Mouse (Mus musculus) thymus, postnatal 0 days (tissue): ENCODE data around the gene Dock2. TPM values are rescaled to one million over a fixed set of nuclear protein-coding genes. Genes with fewer than 3 reads are reported as not detected.
A peak's percentile ranks its signal among the peaks of the same experiment; 100 is the strongest.

ENCODE experiments used
- DNase-seq: peaks from one replicate; pipeline ENCODE4 v3.0.0-alpha.2; 2015; ENCODE audit warnings: low spot score
- polyA plus RNA-seq: library from polyadenylated mRNA; unstranded; fragments of >200 nt; fragmentation: Nextera tagmentation; extraction: Ambion mirVana; gene quantifications from 2 replicates; pipeline ENCODE4 v1.2.1, GENCODE M21; 2015

Gene Dock2
- polyA plus RNA-seq, 1 experiment from 2014 or later, result 56.7 TPM

DNA sequence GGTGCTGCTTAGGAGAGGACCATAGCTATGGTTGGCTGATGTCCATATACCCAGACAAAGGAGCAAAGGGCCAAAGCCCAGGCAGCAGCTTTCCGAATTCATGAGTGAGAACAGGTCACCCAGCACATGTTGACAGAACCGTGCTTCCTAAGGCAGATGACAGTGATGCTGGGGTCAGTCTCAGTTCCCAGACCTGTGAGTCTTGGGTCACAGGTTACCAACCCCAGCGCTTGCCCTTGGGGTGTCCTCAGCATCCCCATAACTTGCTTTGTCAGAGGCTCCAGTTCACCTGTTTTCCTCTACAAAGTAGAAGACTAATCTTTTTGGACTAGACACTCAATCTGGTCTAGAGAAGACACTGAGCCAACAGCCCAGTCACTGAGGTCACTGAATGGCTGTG is 252.7 kb downstream of the Dock2 start:
- DNase-seq, result no peak

DNA sequence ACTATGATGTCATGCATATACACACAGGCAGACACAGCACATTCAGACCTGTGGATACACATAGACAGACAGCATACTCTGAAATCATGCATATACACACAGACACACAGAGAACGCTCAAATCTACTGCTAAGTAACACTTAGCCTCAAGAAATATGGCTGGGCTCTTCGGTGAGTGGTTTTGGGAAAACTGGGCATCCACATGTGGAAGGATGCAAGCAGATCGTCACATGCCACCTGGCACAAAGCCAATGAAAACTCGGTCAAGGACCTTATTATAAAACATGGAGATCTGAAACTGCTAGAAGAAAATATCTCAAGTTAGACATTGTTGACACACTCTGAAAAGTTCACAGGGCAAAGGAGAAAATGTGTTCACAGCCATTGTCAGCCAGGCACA is 255.7 kb downstream of the Dock2 start:
- no peak for DNase-seq

DNA sequence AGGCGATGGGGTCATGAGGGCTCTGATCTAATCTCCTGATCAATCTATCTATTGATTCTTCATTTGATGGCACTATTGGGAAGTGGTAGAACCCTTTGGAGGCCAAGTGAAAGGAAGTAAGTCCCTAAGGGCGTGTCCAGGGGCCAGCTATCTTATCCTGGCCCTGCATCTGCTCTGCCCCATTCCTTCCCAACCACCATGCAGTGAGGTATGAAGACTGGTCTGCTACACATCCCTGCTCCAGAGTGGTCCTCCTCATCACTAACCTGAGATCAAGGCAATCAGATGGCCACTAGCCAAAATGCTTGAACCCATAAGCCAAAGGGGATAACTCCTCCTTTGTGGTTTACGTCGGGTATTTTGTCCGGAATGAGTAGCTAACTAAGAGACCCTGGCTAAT is 256.5 kb downstream of the Dock2 start:
- DNase-seq, result no peak

DNA sequence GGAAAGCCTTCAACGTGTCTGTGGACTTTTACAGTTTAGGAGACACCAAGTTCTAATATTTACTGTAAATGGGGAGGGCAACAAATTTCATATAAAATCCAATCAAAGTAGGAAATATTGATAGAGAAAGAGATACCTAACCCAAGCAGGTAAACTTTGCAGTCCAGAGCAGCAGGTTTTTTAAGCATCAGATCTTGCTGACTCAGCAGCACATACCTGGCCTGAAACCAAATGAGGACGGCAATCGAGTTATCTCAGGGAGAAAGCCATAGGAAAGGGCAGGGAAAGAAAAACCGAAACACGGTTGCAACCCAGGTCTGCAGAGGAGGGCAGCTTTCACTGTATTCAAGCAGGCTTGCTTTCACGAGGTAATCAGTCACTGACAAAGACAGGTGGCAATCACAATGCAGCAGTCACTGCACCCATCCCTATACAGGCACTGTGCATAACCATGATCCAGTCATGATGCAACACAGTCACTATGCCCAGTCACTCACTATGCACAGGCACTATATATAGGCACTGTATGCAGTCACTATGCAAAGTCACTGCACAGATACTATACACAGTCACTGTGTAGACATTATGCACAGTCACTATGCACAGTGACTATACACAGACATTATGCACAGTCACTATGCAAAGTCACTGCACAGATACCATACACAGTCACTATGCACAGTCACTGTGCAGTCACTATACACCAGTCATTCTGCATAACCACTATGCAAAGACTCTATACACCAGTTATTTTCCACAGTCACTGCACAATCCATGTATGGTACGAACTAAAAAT is 258.4 kb downstream of the Dock2 start:
- no peak for DNase-seq

DNA sequence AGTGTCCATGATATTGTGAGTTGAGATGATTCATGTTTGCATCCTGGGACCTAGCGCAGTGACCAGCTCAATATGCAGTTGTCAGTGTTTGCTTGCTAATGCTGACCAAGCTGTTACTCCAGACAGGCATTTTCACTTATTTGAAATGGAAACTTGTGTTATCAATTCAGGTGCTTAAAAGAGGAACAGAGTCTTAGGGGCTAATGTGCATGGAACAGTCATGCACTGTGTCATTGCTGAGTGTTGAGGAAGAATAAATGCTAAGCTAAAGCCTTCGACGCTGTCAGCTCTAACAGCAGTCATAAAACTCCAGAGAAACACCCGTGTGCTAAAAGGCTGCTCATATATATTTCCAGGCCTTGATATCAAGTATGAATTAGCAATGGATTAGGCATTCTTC is 259.1 kb downstream of the Dock2 start:
- no peak for DNase-seq

DNA sequence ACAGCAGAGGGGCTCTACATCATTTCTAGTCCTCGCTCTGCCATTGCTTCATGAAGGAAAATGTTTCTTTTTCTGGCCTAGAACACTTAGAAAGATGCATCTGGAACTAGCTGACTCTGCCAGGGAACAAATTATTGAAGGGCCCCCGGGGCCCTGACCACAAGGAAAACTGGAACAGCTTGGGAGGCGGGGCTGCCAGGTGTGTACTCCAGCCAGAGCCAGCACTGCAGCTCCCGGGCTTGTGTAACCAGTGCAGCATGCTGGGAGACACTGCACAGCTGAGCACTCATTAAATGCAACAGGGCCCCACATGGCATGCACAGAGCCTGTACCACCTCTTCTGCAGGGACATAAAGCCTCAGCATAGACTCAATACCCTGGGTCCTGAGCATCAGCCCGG is 265.1 kb downstream of the Dock2 start:
- no peak for DNase-seq

DNA sequence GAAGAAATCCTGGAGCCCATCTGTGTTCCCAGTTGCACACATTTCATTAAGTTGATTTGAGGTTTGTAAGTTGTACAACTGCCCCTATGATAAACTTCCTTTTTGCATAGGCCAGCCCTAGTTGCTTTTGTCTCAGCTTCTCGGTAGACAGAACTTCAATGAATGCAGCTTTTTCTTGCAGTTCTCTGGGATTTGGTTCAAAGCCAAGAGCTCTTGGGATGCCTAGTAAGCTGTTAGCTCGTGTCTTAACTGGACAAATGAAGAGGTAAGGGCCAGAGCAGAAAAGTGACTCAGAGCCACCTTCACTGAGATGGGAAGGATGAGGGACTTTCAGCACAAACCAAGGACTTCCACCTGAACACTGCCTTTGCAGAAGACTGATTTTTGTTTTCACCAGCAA is 266.7 kb downstream of the Dock2 start:
- no peak for DNase-seq

DNA sequence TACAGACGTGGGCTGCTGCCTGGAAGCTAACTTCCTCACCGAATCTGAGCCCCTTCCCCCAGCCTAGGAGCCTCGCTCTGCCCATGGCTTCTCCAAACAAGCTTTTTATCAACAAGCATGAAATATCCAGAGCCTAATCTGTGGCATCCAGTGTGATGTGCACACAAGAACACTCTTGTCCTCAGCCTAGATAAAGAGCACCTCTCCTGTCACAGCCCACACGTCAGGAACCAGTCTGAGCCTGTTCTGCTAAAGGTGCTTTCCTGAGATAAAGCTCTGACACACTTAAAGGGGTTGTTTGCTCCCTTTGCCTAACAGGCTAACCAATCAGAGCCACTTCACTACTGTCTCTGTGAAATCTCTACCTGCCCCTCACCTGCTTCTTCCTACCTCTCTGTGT is 268.4 kb downstream of the Dock2 start:
- DNase-seq, result no peak

DNA sequence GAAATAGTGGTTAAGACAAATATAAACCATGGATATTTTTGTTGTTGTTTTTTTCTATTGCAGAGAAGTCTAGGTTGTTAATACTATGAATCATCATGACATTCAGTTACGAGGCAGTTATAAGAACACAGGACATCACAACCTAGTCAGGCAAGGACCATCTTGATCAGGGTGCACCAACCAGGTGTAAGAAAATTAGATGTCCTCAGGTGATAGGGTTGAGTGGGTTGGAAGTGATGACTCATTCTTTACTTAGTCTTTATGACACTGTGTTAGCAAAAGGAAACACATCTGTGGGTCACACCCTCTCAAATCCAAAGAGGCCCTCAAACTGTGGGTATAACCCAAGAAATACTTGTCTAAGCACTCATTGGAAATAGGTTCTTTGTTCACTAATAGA is 277.3 kb downstream of the Dock2 start:
- no peak for DNase-seq

DNA sequence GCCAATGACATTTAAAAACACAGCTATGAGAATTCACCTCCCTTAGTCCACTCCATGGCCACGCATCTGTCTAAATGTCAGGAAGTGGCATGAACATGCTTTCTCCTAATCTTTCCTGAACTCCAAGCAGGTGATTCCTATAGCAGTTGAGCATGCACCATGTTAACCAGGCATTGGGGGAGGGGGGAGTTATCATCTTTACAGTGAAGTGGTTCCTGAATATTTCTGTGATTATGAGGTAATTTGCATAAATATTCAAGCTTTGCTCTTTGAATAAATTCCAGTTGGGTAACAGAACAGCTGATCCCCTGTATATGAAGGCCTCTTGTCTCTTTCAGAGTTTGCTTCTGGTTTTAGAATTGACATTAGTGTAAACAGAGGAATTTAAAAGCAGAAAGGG is 284.0 kb downstream of the Dock2 start:
- DNase-seq, result no peak

DNA sequence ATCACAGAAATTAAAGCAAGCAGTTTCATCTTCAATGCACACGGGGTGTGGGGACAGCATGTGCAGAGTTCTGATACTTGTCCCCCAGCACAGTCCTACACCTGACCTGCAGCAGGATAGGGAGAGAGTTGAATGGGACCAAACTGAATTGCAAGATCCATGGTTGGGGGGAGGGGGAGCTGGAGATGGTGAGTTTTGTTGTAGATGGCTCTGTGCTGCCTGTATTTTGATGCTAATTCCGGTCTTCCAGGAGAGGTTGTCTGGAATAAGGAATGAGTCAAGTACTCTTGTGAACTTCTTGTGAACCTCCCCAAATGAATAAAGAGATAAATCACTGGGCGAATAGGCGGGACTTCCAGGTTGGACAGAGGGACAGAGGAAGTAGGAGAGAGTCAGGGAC is 289.0 kb downstream of the Dock2 start:
- DNase-seq, result no peak

DNA sequence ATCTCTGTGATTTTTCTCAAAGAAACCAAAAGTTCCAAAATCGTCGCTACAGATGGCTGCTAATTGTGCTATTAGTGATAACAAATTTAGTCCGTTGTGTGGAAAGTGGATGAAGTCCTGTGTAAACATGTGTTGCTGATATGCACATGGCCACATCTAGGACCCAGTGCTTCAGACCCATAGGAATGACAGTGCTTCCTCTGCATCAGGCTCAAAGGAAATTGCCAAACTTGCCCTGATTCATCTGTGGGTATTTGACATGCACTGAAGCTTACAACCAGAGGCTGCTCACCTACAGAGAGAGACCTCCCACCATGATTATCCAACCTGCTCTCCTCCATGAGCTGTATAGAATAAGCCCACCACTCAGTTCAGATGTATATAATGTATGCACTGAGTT is 290.7 kb downstream of the Dock2 start:
- no peak for DNase-seq

DNA sequence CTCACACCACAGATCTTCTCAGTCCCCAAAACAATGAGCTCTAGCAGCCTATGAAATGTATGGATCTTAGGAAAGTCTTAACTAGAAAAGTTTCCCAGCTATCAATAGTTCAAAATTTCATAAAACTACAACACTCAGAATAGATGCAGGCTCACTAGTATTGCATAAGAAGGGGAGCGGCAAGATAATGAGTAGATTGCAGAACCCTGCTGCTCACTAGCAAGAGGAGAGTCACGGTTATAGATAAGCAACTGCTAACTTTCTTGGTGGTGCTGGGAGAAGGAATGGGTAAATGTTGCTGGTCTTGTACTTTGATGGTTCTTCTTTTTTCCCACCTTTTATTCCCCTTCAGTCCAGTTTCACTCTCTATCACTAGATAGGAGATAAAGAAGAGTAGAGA is 291.5 kb downstream of the Dock2 start:
- no peak for DNase-seq

DNA sequence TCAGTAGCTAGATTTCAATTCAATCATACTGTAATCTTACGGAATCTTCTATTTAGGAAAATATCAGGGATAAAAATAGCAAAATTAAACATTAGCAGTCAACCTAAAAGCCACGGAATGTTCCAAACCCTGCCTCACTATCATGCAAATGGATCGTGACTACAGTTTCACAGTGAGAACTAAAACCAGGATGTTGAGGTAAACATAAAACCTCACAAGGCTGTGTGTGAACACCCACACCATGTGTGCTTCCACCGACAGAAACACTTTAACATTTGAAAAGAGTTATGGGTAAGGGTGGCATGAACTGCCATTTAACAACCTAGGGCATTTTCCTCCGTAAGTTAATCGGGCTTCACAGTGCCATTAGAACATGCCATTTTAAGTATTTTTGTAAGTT is 294.1 kb downstream of the Dock2 start:
- DNase-seq, result no peak

DNA sequence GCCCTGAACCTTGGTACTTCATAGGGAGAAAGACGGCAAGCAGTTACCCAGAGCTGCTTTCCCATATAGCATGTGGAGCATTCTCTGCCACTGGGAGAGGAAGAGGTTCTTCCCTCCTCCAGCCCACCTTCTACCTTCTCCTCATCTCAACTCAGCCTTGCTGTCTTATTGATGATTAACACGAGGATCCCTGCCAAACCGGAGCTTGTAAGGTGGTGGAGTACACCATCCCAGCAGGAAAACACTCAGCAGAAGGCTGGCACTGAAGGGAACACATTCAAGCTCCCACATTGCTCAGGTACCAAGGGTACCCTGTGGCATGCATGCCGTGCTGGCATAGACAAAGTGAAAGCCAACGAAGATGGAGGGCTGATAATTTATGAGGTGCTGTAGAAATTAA is 304.4 kb downstream of the Dock2 start:
- no peak for DNase-seq

DNA sequence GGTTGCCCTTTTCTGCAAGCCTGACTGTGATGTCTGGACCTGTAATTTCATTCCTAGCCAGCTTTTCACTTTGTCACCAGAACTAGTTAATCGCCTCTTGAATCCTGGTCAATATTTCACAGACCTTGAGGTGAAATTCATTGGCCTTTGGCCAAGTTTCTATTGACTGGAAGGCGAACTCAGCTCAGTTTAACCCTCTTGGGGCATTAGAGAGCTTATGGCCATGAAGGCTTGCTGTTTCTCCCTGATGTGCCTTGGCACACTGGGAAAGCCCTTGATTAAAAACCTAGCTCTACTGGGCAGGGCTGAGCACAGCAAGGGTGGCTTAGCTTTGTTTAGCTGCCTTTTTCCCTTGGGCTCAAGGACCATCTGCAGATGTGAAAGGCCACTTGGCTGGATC is 313.9 kb downstream of the Dock2 start:
- no peak for DNase-seq

DNA sequence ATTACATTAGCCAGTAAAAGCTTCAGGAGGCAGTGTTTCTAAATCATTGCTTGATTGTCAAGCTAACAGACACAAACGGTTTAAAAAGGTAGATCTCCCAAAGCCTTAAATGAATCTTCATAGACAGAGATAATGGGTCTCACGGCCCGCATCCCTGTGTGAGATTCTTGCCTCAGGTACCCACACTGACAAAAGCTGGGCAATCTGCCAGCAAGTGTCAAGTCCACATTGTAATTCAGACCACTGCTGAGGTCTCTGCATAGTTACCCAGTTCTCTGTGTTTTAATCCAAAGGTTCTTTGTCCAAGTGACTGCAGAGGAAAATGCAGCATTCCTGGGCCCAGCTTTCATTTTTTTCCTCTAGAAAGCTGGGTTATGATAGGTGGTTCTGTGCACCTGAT is 315.1 kb downstream of the Dock2 start:
- no peak for DNase-seq

DNA sequence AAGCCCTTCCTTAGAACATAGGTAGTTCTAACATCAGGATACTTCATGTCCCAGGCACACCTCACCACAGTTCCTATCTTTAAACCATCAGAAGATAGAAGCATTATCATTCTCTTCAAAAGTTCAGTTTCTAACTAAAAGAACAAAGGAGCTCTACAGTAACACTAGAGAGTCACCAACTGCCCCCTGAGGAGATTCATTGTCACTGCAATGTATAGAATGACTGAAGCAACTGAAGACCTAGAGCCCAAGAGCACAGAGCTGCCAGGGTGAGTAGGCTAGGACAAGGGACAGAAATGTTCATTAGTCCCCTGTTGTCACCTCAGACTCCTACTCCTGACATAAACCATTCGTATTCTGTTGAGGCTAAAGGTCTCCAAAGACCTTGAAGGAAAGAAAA is 316.6 kb downstream of the Dock2 start:
- peak; percentile 13 for DNase-seq

DNA sequence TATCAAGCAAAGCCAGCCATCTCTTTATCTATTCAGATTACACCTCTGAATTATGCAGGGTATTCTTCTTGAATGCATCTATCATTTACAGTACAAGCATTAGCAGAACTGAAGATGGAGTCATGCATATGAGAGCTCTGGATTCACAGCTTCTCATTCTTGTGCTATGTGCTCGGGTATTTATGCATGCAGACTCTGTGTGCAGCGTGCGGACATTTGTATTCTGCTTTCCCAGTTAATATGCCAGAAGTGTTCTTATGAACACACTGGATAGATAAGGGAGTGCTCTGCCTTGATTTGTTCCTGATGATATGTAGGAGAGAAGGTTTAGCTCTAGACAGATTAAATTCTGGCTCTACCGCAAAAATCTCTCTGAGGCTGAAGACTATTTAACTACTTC is 333.7 kb downstream of the Dock2 start:
- DNase-seq, result no peak

DNA sequence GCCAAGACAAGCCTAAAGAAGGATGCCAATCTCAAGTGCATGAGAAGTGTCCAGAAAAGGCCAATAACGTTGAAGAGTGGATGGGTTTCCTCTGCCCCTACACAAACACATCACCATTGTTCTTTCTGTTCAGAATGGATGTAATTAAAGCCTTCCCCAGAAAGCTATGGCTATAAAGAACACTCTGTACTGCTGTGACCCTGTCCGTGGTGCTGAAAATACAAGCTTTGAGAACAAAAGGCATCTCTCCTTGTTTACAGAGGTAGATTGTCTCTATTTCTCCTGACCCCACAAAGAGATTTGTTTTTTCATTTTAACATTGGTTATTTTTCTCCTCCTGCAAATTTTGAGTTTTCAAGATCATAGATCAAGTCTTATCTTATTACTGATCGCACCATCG is 335.8 kb downstream of the Dock2 start:
- peak; percentile 41 for DNase-seq

DNA sequence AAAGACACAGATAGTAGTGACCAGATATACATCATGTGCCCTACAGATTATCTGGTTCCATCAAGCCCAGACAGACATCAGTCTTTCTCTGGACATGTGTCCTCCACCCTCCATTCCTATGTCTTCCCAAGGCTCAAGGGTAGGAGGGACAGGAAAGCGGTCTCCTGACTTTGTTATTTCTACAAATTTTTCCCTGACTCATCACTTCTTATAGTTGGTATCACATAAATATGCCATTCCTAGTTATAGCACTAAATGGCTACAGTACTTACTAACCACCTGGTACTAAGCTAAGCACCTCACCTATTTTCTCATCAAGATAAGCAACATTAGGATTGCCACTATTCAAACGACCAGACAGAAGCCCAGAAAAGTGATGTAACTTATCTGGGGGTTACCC is 345.3 kb downstream of the Dock2 start:
- DNase-seq, result no peak

DNA sequence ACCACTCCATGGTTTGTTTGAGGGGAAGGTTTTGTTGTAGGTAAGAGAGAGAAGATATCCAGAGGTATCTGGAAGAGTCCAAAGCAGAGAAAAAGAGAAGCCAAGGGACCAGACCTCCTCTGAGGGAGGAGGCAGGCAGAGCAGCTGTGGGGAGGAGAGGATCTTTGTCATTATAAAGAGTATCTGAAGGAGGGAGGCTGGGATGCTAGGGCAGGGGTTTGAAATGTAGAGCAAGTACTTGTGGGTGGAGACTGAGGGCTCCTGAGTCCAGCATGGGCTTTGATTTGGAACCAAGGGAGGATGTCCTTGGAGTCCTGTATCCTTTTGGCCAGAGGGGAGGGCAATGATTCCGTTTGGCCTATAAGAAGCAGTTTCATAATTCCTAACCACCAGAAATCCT is 346.2 kb downstream of the Dock2 start:
- no peak for DNase-seq

DNA sequence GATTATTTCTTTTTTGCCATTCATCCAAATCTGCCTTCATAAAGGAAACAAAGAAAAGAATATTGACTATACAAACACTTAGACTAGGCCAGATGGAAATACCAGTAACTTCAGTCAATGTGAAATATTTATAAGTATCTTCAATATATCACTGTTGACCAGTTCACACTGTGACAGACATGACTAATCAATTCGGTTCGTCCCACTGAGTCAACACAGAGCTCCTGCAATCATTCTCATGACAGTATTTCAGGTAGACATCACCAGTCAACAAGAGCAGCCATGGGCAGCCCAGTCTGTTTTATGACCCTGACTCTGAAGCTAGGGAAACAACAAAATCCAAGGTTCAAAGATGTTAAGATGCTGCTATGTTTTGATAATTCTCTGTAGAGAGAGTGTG is 351.7 kb downstream of the Dock2 start:
- no peak for DNase-seq

DNA sequence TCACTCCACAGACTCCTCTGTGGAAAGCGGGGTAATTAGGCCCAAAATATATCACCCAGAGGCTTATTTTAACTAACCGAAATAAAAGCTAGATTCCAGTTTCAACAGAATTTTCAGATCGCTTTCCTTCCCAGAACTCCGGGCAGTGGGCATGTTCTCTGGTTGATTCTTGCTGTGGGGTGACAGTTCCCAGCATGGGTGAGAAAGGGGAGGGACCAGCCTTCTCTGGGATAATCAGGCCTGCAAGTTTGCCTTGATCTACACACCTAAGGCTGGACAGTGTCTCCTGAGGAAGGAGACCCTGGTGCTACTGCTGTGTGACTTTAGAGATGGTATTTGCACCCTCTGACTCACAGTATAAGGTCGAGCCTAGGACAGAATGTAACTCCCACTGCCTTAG is 352.3 kb downstream of the Dock2 start:
- DNase-seq, result no peak
